Mouse (Mus musculus) bone marrow macrophage, adult 2 months (primary cell): ENCODE data around the gene 4930579F01Rik. TPM values are rescaled to one million over a fixed set of nuclear protein-coding genes. Genes with fewer than 3 reads are reported as not detected.
A peak's percentile ranks its signal among the peaks of the same experiment; 100 is the strongest.

Experiments
- H3K27ac ChIP-seq: 2 replicates; pipeline ENCODE4 v1.5.1; 2012; ENCODE audit warnings: low read depth, low read length; ENCODE audit not compliant: insufficient read depth
- H3K4me1 ChIP-seq: 2 replicates; pipeline ENCODE4 v1.6.1; 2012; ENCODE audit warnings: low read length; ENCODE audit not compliant: control insufficient read depth, insufficient read depth
- H3K4me3 ChIP-seq: 2 replicates; pipeline ENCODE4 v1.5.1; 2012; ENCODE audit warnings: mild to moderate bottlenecking, low read length, moderate library complexity; ENCODE audit not compliant: insufficient read depth
- CTCF ChIP-seq: IDR thresholded peaks from 2 replicates; pipeline ENCODE4 v1.5.1; 2012; ENCODE audit warnings: low read depth, mild to moderate bottlenecking, low read length, moderate library complexity
- POLR2A ChIP-seq: IDR thresholded peaks from 2 replicates; pipeline ENCODE4 v1.6.1; 2012; ENCODE audit warnings: mild to moderate bottlenecking, low read depth, low read length, borderline replicate concordance
- polyA plus RNA-seq: library from polyadenylated mRNA; stranded (reverse); fragments of >200 nt; gene quantifications from 2 replicates; pipeline ENCODE4 v1.2.4, GENCODE M21; 2012; ENCODE audit not compliant: missing spikeins, insufficient read depth, insufficient read length

Gene 4930579F01Rik
- polyA plus RNA-seq, 1 experiment: not detected

DNA sequence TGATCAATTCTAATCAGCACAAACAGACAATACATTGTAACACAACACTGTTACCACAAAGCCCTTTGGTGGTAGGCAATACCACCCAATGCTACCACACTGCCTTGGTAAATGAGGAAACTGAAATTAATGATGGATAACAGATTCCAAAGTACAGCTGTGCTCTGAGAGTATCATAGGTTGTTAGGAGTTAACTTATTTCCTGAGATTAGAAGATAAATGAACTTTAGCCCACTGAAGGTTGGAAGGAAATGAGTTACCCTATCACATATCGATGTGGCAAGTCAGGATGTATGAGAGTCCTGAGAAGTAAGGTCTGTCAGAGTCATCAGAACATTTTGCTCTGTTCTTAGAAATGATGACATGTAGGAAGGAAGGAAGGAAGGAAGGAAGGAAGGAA lies 59.1 kb downstream of the 4930579F01Rik start:
- TF ChIP-seq POLR2A (no peak), CTCF (no peak)
- Histone ChIP-seq H3K4me3 (no peak overlapping the region), H3K27ac (no peak overlapping the region), H3K4me1 (no peaks in the 10 kb centered on the region)

- H3K4me1 ChIP-seq: no peaks in the 10 kb centered on the region
- H3K4me3 ChIP-seq: no peak overlapping the region
- TF ChIP-seq POLR2A (no peak), CTCF (no peak)
- H3K27ac ChIP-seq: no peak overlapping the region
These were observed 59.7 kb downstream of the 4930579F01Rik start for GRCm38 (mm10) chr3:138133916-138134315.

DNA sequence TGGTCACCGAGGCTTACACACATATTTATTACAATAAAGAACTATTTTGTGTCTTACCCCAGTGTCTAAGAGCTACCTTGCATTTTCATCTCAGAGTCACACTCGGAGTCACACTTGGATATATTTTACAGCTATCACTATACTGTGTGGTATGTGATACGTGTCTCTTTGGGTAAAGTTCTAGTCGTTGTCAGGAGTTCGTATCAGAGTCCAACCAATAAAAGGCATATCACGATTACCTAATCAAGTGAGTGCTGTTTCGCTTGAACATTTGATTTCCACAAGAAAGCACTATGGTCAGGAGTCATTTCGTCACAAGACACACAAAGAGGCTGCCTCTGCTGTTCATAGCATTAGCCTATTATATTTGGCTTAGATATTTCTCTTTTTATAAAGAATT lies 60.2 kb downstream of the 4930579F01Rik start:
- no peaks in the 10 kb centered on the region for H3K4me1 ChIP-seq
- no peak for TF ChIP-seq CTCF
- no peak for TF ChIP-seq POLR2A
- H3K4me3 ChIP-seq: no peak overlapping the region
- H3K27ac ChIP-seq: no peak overlapping the region

- Histone ChIP-seq H3K4me3 (no peak overlapping the region), H3K4me1 (no peaks in the 10 kb centered on the region), H3K27ac (no peak overlapping the region)
- TF ChIP-seq CTCF: no peak
- TF ChIP-seq POLR2A: no peak
These were observed 62.5 kb downstream of the 4930579F01Rik start for GRCm38 (mm10) chr3:138131168-138131567.

DNA sequence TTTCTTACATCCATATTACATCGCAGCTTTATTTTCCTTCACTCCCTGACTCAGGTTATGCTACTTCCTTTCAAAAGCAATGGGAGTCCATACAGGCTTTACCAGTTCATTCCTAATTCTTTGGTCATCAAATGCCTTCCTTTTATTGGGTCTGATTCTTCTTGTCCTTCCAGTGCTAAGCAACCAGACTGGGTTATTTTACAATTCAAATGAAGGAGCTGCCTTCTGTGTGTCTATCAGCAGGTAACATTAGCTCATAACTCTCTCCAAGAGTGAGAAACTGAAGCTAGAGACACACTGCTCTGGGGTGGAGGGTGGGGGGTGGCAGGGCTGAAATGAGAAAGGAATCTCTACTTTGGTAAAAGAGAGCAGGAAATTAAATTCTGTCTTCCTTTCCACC lies 62.9 kb downstream of the 4930579F01Rik start:
- no peak overlapping the region for H3K4me3 ChIP-seq
- no peaks in the 10 kb centered on the region for H3K4me1 ChIP-seq
- H3K27ac ChIP-seq: no peak overlapping the region
- TF ChIP-seq CTCF: no peak
- no peak for TF ChIP-seq POLR2A

DNA sequence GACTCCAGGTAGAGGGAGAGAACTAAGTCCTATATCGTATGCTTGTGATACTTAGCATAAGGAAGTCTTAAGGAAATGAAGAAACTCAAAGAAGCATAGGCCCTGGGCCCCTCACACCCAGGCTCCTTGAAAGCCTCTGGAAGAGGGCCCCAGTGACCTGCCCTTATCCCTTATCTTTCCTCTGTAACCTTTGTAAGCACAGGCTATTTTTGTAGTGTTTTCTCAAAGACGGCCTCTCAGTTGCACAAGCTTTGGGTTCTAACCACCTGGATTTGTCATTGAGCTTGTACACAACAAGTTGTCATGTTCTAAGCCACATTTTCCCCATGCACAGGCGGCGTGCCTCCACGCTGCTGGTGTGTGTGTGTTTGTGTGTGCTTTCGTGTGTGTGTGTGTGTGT lies 64.5 kb downstream of the 4930579F01Rik start:
- TF ChIP-seq CTCF (no peak), POLR2A (no peak)
- H3K27ac ChIP-seq: no peak overlapping the region
- H3K4me3 ChIP-seq: no peak overlapping the region
- H3K4me1 ChIP-seq: no peaks in the 10 kb centered on the region

DNA sequence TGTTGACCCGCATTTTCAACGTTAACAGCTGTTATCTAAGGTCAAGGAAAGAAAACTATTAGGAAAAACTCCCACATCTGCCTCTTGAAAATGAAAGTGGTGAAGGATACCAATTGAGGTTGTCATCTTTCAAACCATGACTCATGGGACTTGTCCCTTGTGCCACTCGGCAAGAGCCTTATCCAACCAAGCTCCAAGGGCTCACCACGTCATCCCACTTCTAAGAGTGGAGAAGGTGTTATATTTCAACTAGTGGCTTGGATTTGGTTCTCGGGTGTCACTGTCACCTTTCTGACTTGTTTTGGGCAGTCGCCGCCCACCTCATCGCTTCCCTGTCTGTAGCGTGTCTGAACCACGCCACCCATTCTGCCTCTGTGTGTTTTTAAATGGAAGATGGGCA lies 69.8 kb downstream of the 4930579F01Rik start:
- Histone ChIP-seq H3K4me1 (peaks cover 3% of the 10 kb centered on the region; the same call in 1 of the 2 replicates), H3K4me3 (no peak overlapping the region), H3K27ac (no peak overlapping the region)
- TF ChIP-seq POLR2A: no peak
- TF ChIP-seq CTCF: no peak

DNA sequence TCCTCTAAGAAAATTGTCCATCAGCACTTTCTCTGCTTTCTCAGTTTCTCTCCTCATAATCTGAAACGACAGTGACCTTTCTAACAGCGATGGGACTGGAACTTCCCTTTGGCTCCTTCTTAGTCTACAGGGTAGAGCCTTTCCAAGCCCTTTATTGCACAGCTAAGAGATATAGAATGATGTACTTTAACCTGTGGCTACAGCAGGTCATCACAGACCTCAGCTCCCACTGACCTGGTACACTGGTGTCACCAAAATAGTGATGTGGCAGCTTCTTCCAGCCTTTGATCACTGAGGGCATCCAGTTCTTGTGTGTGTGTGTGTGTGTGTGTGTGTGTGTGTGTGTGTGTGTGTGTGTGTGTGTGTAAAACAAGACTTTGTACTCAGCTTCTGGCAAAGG lies 72.2 kb downstream of the 4930579F01Rik start:
- Histone ChIP-seq H3K27ac (no peak overlapping the region), H3K4me3 (no peak overlapping the region), H3K4me1 (peaks cover 9% of the 10 kb centered on the region)
- TF ChIP-seq CTCF (no peak), POLR2A (no peak)

DNA sequence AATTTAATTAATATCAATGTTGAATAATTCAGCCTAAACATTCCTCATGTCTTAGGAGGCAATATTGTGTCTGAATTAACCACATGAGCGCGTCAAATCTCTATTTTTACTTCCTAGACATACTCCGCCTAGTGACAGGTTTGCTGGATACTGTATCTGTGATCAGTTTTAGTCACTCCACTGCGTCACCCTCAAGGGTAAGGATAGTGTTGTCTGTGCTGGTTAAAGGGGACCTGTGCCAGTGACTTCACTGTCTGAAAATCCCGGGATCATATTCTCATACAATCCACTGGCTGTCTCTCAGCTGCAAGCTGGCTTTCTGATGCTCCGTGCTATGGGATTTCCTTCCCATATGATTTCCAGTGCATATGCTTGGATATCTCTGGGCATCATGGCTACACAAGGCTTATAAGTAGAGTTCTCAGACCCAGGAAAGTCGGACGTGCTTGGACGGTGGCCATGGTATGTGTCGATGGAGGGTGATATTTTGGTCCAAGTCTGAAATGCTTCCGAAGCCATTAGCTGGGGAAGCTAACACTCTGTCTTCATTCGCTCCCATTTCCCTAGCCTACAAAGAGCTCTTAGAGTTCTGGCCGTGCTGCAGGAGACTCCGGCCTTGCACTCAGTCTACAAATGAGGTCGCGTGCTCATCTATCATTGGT lies 74.0 kb downstream of the 4930579F01Rik start:
- Histone ChIP-seq H3K4me3 (no peak overlapping the region), H3K4me1 (peaks cover 9% of the 10 kb centered on the region), H3K27ac (no peak overlapping the region)
- TF ChIP-seq POLR2A (no peak), CTCF (no peak)

GRCm38 (mm10) chr3:138118831-138119230 lies 74.8 kb downstream of the 4930579F01Rik start:
- H3K27ac ChIP-seq: peak overlapping the region; percentile 63
- H3K4me3 ChIP-seq: peak overlapping the region; percentile 46
- no peak for TF ChIP-seq CTCF
- no peak for TF ChIP-seq POLR2A

DNA sequence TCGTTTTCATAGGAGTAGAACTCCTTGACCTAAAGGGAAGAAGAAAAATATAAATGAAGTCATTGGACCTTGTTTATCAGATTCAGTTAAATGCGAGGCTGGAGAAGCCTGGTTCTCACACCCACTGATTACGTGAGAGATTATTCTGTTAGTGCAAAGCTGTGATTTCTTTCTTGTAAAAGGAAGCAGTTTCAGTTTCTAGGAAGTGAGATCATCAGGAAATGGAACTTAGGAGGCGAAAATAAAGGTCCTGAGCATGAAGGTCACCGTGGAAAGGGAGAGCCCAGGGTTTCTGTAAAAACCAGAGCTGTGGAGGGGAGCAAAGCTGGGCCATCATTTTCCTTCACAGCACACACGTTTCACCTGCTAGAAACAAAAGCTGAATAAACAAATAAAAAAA lies 75.2 kb downstream of the 4930579F01Rik start:
- TF ChIP-seq CTCF: no peak
- H3K4me3 ChIP-seq: peak overlapping the region; percentile 46
- H3K27ac ChIP-seq: peak overlapping the region; percentile 63
- peaks cover 9% of the 10 kb centered on the region for H3K4me1 ChIP-seq

More at GRCm38 (mm10) chr3:138118831-138119230, 74.8 kb downstream of the 4930579F01Rik start:
- peaks cover 9% of the 10 kb centered on the region for H3K4me1 ChIP-seq
